Mouse (Mus musculus): Measurements from ENCODE around the gene Bbof1.

- TF ChIP-seq CTCF (IDR thresholded peaks at IDR 0.05; ENCODE audit: control insufficient read depth, insufficient read depth, low read length) (no peak), POLR2A (IDR thresholded peaks at IDR 0.05; ENCODE audit: borderline replicate concordance, control insufficient read depth, low read depth, low read length) (no peak)
These were observed 1.6 kb upstream of the Bbof1 start for GRCm38 (mm10) chr12:84407259-84407658.
